Mouse (Mus musculus) heart, embryonic 16.5 days (tissue): ENCODE results near the gene Sept6. TPM values are rescaled to one million over a fixed set of nuclear protein-coding genes. Genes with fewer than 3 reads are reported as not detected.
"Not testable (repeated sequence)": the region's sequence is repeated elsewhere in the genome, so short reads cannot be mapped to it uniquely, and the experiment has no call there.

ENCODE experiments used
- ATAC-seq: fragments of 200-750 bp; cut with Nextera tagmentation; replicated peaks from 2 replicates; pipeline ENCODE4 v1.8.0; 2017; ENCODE audit warnings: moderate number of reproducible peaks; ENCODE audit not compliant: insufficient read depth, low FRiP score; ENCODE audit errors: extremely low read depth
- H3K27ac ChIP-seq: fragments of 300-500 bp; sonication (generic); 2 replicates; pipeline ENCODE4 v1.5.1; 2014; ENCODE audit warnings: mild to moderate bottlenecking, low read length, control low read depth, moderate library complexity
- H3K27me3 ChIP-seq: fragments of 300-500 bp; sonication (generic); 2 replicates; pipeline ENCODE4 v1.6.1; 2014; ENCODE audit warnings: low read length, mixed read lengths; ENCODE audit not compliant: control insufficient read depth, insufficient read depth
- H3K36me3 ChIP-seq: fragments of 300-500 bp; sonication (generic); 2 replicates; pipeline ENCODE4 v1.6.1; 2014; ENCODE audit not compliant: control insufficient read depth, insufficient read depth
- H3K4me1 ChIP-seq: fragments of 300-500 bp; sonication (generic); 2 replicates; pipeline ENCODE4 v1.6.1; 2014; ENCODE audit warnings: low read length, mixed read lengths; ENCODE audit not compliant: control insufficient read depth, insufficient read depth
- H3K4me2 ChIP-seq: fragments of 300-500 bp; sonication (generic); 2 replicates; pipeline ENCODE4 v1.6.1; 2014; ENCODE audit warnings: low read depth, mild to moderate bottlenecking, control low read depth, low read length
- H3K4me3 ChIP-seq: fragments of 300-500 bp; sonication (generic); 2 replicates; pipeline ENCODE4 v1.5.1; 2014; ENCODE audit warnings: mild to moderate bottlenecking, control low read depth, low read length
- H3K9ac ChIP-seq: fragments of 300-500 bp; sonication (generic); 2 replicates; pipeline ENCODE4 v1.6.1; 2014; ENCODE audit warnings: low read length, control low read depth
- H3K9me3 ChIP-seq: fragments of 300-500 bp; sonication (generic); replicated peaks from 2 replicates; pipeline ENCODE4 v1.6.1; 2016; ENCODE audit warnings: low read length; ENCODE audit not compliant: control insufficient read depth
- WGBS: fragments of 180-500 bp; shearing (Covaris S2); extraction: QIAGEN DNeasy Blood & Tissue Kit; methylation state at CpG from one replicate; pipeline ENCODE4 v1.1.7; 2014; 5-methylcytosine and 5-hydroxymethylcytosine counted together
- polyA plus RNA-seq: library from polyadenylated mRNA; unstranded; fragments of >200 nt; fragmentation: Nextera tagmentation; extraction: Ambion mirVana; gene quantifications from 2 replicates; pipeline ENCODE4 v1.2.1, GENCODE M21; 2015

Gene Sept6
- polyA plus RNA-seq, 1 experiment from 2014 or later, result 50.3 TPM

DNA sequence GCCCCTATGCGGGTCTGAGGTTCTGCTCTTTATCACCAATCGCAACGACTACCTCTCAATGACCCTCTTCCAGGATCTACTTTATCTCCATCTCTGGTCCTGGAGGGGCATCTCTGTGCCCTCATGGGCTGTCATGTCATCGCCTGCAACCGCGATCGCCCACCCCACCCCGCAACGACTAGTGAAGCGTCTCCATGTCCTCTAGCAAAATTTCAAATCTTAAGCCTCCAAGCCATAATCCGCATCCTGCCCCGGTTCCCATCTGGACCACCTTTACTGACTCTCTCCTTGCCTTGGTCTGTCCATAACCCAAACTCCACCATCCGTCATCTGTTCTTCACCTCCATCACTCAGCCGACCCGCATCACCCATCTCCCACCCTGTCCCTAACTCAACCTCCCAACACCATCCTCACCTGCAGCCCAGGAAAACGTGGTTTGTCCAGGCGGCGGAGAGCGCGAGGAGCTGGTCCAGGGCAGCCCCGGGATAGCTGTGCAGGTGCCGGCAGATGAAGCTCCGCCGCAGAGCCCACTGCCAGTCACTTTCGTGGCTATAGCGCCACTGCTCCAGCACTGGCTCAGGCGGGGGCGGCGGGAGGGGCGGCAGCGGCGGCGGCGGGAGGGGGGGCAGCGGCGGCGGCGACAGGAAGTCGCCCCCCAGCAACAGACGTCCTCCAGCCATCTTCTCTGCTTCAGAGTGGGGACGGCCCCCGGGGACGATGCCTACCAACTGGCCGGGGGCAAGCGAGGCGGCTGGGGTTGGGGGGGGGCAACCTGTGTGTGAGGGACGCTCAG lies 89.1 kb downstream of the Sept6 start, which contains the start of gene Nkrf:
Gene Nkrf (minus strand): TSS at position 579 of the 794 bp plus-strand sequence.
- peak; percentile 71 for ATAC-seq
- Histone ChIP-seq H3K9me3 (no peaks in the 10 kb centered on the region), H3K27me3 (no peaks in the 10 kb centered on the region), H3K27ac (peak within 1 kb of the TSS; percentile 66), H3K4me2 (peak within 1 kb of the TSS; percentile 79), H3K36me3 (no peaks in the 10 kb centered on the region), H3K4me1 (no peaks in the 10 kb centered on the region), H3K9ac (peak within 1 kb of the TSS; percentile 75), H3K4me3 (peak within 1 kb of the TSS; percentile 55)
- 18% methylated on average over 33 of the region's 47 CpGs for WGBS

DNA sequence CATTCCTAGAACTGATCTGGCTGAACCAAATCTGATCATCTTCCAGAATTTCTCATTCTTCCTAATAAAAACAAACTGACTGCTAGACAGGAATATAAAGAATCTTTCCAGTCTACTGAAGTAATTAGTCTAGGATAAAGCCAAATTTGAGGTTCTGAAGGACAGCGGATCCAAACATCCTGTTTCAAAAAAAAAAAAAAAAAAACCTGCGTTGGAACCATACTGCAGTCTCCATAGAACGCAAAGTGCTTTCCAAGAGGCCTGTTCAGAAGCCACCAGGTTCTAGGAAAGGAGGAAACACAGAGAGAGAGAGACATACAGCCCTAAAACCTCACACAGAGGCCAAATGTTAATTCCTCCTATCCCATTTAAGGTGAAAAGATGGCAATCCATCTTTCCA lies 89.9 kb downstream of the Sept6 start:
- peak overlapping the region; percentile 79 for H3K4me2 ChIP-seq
- ATAC-seq, result no peak

DNA sequence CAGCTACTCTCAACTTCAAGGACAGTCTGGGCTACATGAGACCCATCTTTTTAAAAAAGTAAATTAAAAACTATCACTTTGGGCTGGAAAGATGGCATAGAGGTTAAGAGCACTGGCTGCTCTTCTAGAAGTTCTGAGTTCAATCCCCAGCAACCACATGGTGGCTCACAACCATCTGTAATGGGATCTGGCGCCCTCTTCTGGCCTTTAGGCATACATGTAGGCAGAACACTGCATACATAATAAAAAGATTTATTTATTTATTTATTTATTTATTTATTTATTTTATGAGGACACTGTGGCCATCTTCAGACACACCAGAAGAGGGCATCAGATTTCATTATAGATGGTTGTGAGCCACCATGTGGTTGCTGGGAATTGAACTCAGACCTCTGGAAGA lies 92.7 kb downstream of the Sept6 start:
- not testable (repeated sequence) for H3K4me1 ChIP-seq, ATAC-seq, H3K9ac ChIP-seq, H3K27ac ChIP-seq, H3K9me3 ChIP-seq, H3K36me3 ChIP-seq, H3K4me3 ChIP-seq, H3K4me2 ChIP-seq, H3K27me3 ChIP-seq
- 30% methylated on average over 1 of the region's 1 CpGs for WGBS

More for the DNA sequence above, 89.9 kb downstream of the Sept6 start:
- Histone ChIP-seq H3K4me3 (peak overlapping the region; percentile 55), H3K4me1 (no peaks in the 10 kb centered on the region), H3K27ac (no peak overlapping the region), H3K27me3 (no peaks in the 10 kb centered on the region), H3K9ac (no peak overlapping the region), H3K36me3 (no peaks in the 10 kb centered on the region), H3K9me3 (no peaks in the 10 kb centered on the region)
- WGBS, result 44% methylated on average over 3 of the region's 3 CpGs

DNA sequence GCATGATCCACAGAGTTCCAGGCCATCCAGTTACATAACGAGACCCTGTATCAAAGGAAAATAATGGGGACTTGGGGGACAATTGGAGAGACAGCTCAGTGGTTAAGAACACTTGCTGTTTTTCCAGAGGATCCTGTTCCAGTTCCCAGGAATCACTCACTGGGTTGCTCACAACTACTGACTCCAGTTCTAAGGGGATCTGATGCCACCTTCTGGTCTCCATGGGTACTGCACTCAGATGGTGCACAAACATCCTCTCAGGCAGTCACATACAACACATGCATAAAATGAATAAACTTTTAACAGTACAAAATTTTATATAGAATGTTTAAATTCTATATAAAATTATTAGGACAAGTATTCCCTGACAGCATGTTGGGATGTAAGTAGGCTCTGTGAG lies 106.9 kb downstream of the Sept6 start:
- Histone ChIP-seq H3K27me3 (no peaks in the 10 kb centered on the region), H3K4me1 (no peaks in the 10 kb centered on the region), H3K36me3 (peaks cover 6% of the 10 kb centered on the region; the same call in 1 of the 2 replicates), H3K4me3 (no peak overlapping the region), H3K4me2 (no peak overlapping the region), H3K9ac (no peak overlapping the region), H3K27ac (no peak overlapping the region), H3K9me3 (no peaks in the 10 kb centered on the region)
- no peak for ATAC-seq
- 87% methylated on average over 1 of the region's 1 CpGs for WGBS

DNA sequence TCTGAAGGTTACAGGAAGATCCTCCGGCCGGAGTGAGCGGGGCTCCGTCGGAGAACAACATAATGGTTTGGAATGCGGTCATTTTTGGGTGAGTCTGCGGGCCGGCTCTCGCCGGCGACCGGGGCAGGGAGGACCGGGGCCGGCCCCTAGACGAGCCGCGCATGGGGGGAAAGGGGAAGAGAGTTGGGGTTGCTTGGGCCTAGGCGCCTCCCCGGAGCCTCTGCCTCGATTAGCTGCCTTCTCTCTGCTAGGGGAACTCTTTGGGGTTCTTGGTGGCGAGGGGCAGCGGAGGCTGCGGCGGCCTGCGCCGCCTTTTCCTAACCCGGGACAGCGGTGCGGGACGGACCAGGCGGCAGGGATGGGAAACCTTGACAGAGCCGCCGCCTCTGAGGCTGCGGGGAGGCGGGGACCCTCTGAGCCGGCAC lies 116.9 kb downstream of the Sept6 start:
- no peaks in the 10 kb centered on the region for H3K36me3 ChIP-seq
- peaks cover 2% of the 10 kb centered on the region; the same call in 1 of the 2 replicates for H3K4me1 ChIP-seq
- H3K27ac ChIP-seq, result peak overlapping the region; percentile 79
- no peaks in the 10 kb centered on the region for H3K9me3 ChIP-seq
- peak; percentile 52 for ATAC-seq
- peak overlapping the region; percentile 70 for H3K4me2 ChIP-seq
- H3K4me3 ChIP-seq, result peak overlapping the region; percentile 77
- no peaks in the 10 kb centered on the region for H3K27me3 ChIP-seq
- WGBS, result 9% methylated on average over 34 of the region's 36 CpGs
- H3K9ac ChIP-seq, result peak overlapping the region; percentile 78

DNA sequence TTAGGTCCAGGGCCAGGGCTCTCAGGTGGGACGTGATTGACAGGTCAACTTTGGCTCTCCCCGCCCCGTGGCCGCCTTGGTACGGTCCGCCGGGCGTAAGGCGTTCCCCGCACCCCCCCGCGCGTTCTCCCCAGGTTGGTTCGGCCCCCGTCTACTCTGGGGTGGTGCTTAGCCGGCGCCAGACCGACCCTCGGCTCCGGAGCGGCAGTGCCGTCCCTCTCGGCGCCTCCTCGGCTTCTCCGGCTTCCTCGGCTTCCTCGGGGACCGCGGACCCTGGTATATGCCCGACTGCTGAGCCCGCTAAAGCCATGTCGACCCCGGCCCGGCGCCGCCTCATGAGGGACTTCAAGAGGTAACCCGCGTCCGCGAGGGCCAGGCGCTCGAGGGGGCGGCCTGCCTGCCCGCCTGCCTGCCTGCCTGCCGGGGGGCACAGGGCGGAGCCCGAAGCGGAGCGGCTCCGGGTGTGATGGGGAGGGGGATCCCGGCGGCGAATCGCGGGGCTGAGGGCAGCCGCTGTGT lies 117.4 kb downstream of the Sept6 start:
- Histone ChIP-seq H3K27me3 (no peaks in the 10 kb centered on the region), H3K9ac (peak overlapping the region; percentile 78), H3K4me1 (peaks cover 2% of the 10 kb centered on the region; the same call in 1 of the 2 replicates), H3K4me2 (peak overlapping the region; percentile 70), H3K36me3 (no peaks in the 10 kb centered on the region), H3K27ac (peak overlapping the region; percentile 79), H3K4me3 (peak overlapping the region; percentile 77), H3K9me3 (no peaks in the 10 kb centered on the region)
- WGBS, result 15% methylated on average over 52 of the region's 57 CpGs
- ATAC-seq, result peak; percentile 94

DNA sequence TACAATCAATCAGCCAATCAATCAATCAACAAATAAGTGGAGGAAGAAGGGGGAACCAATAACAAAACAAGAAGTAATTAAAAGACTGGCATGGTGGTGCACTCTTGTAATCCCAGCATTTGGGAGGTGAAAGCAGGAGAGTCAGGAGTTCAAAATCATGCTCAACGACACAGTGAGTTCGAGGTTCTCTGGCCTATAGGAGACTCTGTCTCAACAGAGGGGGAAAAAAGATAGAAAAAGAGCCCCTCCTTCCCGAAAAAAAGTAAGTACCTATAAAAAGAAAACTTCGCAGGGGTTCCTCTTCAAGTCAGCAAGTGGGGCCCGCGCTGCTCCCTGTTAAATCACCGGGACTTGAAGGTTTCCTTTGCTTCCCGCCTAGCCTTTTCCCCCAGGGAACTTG lies 117.8 kb downstream of the Sept6 start, which contains the start of the genes Ube2a and C330007P06Rik:
Gene Ube2a (plus strand): TSS at position 136 of the 400 bp plus-strand sequence.
Gene C330007P06Rik (minus strand): TSS at position 347 of the 400 bp plus-strand sequence.
- H3K4me1 ChIP-seq, result peaks cover 2% of the 10 kb centered on the region; the same call in 1 of the 2 replicates
- peak within 1 kb of the TSS; percentile 79 for H3K27ac ChIP-seq
- no peaks in the 10 kb centered on the region for H3K36me3 ChIP-seq
- peak within 1 kb of the TSS; percentile 78 for H3K9ac ChIP-seq
- H3K4me2 ChIP-seq, result peak within 1 kb of the TSS; percentile 70
- peak within 1 kb of the TSS; percentile 77 for H3K4me3 ChIP-seq
- 10% methylated on average over 8 of the region's 8 CpGs for WGBS
- H3K9me3 ChIP-seq, result no peaks in the 10 kb centered on the region
- H3K27me3 ChIP-seq, result no peaks in the 10 kb centered on the region
- ATAC-seq, result peak; percentile 32; the same call in 1 of the 2 replicates

DNA sequence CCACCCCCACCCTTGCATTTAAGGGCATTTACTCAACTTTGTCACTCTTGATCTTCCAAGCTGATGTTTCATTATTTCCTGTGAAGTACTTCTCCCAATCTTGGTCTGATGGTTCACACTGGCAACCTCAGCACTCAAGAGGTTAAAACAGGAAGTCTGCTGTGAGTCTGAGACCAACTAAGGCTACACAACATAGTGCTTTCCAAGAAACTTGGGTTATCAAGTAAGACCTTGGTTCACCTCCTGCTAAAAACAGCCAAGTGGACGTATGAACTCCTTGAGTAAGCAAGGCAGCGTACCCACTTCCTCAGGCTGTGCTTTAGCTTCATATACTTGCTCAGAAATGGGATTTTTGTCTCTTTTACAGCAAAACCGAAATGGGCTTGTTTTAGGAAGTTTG lies 121.2 kb downstream of the Sept6 start:
- no peak for ATAC-seq
- no peak overlapping the region for H3K9ac ChIP-seq
- no peaks in the 10 kb centered on the region for H3K36me3 ChIP-seq
- no peak overlapping the region for H3K27ac ChIP-seq
- no peaks in the 10 kb centered on the region for H3K9me3 ChIP-seq
- H3K4me3 ChIP-seq, result no peak overlapping the region
- WGBS, result 63% methylated on average over 3 of the region's 3 CpGs
- no peaks in the 10 kb centered on the region for H3K27me3 ChIP-seq
- H3K4me1 ChIP-seq, result peaks cover under 1% of the 10 kb centered on the region; the same call in 1 of the 2 replicates
- no peak overlapping the region for H3K4me2 ChIP-seq
